Mouse (Mus musculus) T-cell, adult 2 months (primary cell): ENCODE measurements around the gene Timp1.

Experiments
- DNase-seq: peaks from one replicate; pipeline ENCODE4 v3.0.0; 2022; ENCODE audit warnings: low spot score

The Timp1 gene

GRCm38 (mm10) chrX:20869962-20870513 lies at the start of gene Timp1:
TSS of gene Timp1 (plus strand) at chrX:20870166.
- no peak for DNase-seq

DNA sequence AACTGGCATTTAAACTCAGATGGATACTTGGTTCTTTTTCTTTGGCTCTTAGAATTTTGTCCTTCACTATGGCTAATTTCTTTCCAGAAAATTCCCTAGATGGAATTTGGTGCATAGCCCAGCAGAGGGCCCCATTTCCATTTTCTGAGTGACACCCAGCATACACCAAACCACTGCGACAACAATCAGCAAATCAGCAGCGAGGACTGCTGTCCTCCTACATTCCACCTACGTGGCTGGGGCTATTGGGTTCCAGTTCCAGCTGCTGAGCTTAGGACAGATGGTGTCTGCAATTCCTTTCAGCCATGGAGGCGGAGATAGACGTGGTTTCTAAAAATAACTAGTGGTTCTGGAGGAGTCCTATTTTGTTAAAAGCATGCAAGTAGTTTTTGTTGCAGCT lies 41.0 kb upstream of the Timp1 start:
- no peak for DNase-seq

DNA sequence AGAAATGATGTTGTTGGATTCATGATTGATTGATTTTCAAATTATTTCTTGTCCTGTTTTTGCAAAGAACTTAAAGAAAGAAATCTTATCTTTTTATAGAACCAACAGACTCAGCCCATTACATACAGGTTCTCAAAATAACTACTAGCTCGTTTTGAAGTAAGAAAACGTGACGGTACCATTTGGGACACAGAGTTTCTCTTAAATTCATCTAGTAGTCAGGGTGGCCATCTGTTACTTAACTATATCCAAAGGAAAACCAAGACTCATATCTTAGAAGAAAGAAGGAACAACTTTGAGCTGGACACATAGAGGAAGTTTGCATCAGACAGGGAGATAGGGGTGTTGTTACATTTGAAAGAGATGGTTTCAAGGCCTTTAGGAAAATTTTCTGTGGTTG lies 22.7 kb upstream of the Timp1 start:
- no peak for DNase-seq

DNA sequence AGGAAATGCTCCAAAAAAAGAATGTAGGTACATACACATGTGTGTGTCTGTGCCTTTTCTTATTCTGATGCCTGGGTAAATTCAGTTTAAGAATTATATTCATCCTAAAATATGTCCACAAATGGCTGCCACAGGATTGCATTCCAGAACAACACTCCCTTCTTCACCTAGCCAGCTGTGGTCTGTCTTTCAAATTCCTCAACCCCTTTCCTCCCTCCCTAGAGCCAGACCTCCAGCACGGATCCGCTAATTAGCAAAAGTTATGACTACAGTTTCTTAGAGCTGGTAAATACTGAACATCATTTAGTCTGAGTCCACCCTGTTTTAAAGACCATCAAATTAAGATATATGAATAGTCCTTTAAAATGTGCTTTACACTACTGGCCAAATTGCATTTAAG lies 22.1 kb upstream of the Timp1 start:
- no peak for DNase-seq

- DNase-seq, result peak; percentile 94
These were observed 21.5 kb upstream of the Timp1 start for GRCm38 (mm10) chrX:20848256-20848984.

- no peak for DNase-seq
These were observed 16.2 kb upstream of the Timp1 start for GRCm38 (mm10) chrX:20853794-20854193.

DNA sequence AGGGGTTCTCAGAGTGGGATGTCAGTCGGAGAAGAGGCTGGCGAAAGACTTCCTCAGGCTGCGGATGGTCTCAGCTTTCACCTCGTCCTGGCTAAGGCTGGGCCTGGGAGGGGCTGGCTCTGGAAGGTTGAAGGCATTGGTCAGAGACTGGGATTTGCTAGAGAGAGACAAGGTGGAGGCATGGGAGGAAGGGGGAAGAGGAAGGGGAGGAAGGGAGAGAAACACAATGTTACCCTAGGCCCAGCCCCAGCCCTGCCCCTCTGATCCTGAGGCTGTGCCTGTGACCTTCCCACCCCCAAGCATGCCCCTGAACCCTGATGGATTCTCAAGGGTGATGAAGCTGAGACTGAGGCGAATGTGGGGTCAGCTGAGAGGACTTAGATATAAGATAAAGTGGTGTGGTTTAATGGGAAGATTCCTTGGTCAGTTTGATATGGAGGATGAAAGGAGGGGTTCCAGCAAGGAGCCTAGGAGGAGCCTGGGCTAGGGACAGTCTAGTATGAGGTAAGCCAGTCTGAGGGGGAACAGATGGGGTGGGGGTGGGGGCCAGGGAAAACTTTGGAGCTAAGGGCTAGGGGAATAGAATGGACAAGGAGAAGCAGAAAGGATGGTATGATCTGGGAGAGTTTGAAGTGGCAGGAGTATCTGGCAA lies 8.4 kb upstream of the Timp1 start:
- DNase-seq, result no peak

DNA sequence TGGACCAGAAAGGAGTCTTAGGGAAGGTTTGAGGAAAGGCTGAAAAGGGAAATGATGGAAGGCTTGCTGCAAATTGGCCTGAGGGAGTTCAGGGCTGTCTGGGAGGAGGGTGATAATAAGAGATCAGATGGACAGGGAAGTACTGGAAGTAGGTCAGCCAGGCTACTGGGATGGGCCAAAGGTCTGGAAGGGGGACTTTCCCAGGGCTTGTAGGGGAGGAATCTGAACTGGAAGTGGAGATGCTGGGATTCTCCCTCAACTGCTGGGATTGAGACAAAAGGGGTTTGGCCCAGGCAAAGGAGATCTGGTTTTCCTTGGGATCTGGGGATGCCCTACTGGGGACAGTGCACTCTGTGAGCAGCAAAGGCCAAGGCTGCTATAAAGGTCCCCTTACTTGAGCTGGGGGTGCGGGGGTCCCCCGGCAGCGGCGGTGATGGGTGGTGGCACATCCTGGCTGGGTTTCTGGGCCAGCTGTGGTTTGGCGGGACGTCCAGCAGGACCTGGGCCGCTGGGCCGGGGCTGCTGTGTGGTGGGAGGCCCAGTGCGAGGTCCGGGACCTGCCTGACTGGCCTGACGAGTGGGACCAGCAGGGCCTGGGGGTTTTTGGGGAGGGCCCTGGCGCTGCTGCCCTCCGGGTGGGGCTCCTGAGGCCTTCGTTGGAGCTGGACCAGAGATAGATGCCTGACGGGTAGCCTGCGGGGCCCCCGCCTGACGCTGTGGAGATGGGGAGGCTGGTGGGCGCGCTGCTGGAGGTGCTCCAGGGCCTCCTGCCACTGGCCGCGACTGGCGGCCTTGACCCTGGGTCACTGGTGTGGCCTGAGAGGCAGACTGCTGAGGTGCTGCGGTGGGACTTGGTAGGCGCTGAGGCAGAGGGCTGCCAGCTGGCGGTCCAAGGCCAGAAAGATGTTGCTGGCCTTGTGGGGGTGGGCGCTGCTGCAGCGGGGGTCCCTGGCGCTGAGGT lies 7.6 kb upstream of the Timp1 start:
- DNase-seq, result no peak

- no peak for DNase-seq
These were observed 6.5 kb upstream of the Timp1 start for GRCm38 (mm10) chrX:20863161-20864101.

GRCm38 (mm10) chrX:20868091-20868490 lies 1.9 kb upstream of the Timp1 start:
- DNase-seq, result no peak

DNA sequence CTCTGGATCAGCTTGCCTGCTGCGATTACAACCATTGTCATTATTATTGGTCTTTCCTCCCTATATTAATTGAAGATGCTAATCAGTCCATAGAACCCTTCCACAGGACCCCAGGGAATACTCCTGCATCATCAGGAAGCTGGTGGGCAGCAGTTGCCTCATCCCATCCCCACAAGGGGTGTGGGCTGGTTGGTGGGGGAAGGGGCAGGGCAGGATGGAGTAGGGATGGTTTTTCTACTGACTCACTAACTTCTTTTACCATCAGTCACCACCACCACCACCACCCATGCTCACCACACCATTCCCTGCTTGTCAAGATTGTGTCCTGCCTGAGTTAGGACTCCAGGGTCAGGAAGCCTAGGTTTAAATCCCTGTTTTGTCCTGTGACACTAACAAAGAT lies 763 bp upstream of the Timp1 start:
- no peak for DNase-seq

- DNase-seq, result no peak
These were observed 3.0 kb downstream of the Timp1 start for GRCm38 (mm10) chrX:20872928-20873500.

DNA sequence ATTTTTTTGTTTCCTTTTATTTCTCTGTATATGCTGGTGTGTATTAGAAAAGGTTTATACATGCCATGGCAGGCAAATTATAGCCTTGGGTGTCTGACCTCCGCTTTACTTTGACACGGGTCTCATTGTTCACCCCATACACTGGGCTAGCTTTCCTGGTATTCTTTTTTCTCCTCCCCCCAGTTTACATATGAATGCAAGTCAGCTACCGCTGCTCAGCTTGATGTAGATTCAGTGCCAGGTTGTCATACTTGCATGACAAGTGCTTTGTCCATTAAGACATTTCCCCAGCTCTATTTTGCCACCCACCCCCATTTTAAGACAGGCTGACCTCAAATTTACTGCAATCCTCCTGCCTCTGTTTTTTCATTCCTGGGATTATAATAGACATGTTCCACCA lies 5.3 kb downstream of the Timp1 start:
- DNase-seq, result no peak

GRCm38 (mm10) chrX:20910074-20910473 lies 40.1 kb downstream of the Timp1 start:
- no peak for DNase-seq

- no peak for DNase-seq
These were observed 43.8 kb downstream of the Timp1 start for GRCm38 (mm10) chrX:20913726-20914125.

- DNase-seq, result no peak
These were observed 45.1 kb downstream of the Timp1 start for GRCm38 (mm10) chrX:20915075-20915474.

- DNase-seq, result no peak
These were observed 50.4 kb downstream of the Timp1 start for GRCm38 (mm10) chrX:20920249-20920843.

- peak; percentile 81 for DNase-seq
These were observed 50.9 kb downstream of the Timp1 start, which contains the start of gene Syn1 for GRCm38 (mm10) chrX:20920844-20921364. TSS of gene Syn1 (minus strand) at chrX:20921004.

GRCm38 (mm10) chrX:20921366-20921765 lies 51.4 kb downstream of the Timp1 start:
- no peak for DNase-seq

DNA sequence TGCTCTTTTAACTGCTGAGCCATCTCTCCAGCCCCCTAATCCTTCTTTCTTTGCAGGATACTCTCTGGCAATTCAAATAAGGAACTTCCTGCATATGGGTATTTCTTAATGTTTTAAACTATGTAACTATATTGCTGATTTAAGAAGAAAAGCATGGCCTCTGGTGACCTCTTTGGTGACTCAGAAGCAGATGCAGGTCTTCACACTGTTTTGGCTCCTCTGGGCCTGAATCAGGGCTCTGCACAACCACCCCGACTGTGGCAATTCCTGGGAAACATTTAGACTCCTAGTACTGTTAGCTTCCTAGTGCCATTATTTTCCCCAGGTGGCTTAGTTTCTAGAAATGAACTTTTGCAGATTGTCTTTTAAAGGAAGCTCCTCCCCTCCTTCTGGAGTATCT lies 53.5 kb downstream of the Timp1 start:
- DNase-seq, result no peak
